In genomic region chr1:75393846-75394245, GRCm38 (mm10) we compare ENCODE assay signal across 13 mouse cellular contexts. TPM values are rescaled to one million over a fixed set of nuclear protein-coding genes. Genes with fewer than 3 reads are reported as not detected.
DNase-seq lines count a peak whose midpoint lies in the region; ATAC-seq and TF ChIP-seq lines count a peak whose summit lies in the region.
"Had no signal": no experiment of that assay in that cellular context is flagged by ENCODE, and none has a peak within 500 bp of the region (broad histone marks: within the 10 kb centered on the region; RNA-seq: fewer than 3 reads in every experiment).

No protein-coding gene starts in this region.

- peaks cover 44% of the 10 kb centered on the region for H3K4me1 ChIP-seq in heart, embryonic 10.5 days
- H3K4me1 ChIP-seq in neural tube, embryonic 12.5 days: peaks cover 9% of the 10 kb centered on the region
- H3K4me1 ChIP-seq in forebrain, postnatal 0 days (ENCODE audit: insufficient read depth): peaks cover 7% of the 10 kb centered on the region; the same call in 1 of the 2 replicates
- no peaks in the 10 kb centered on the region; the same call in 1 of the 2 replicates for H3K4me1 ChIP-seq in lung, postnatal 0 days (ENCODE audit: insufficient read depth, low read depth, low read length)

- WGBS in heart, embryonic 10.5 days: 98% methylated on average over 3 of the region's 3 CpGs
- 88% methylated on average over 3 of the region's 3 CpGs for WGBS in neural tube, embryonic 12.5 days
- WGBS in forebrain, postnatal 0 days: 89% methylated on average over 3 of the region's 3 CpGs
- 88% methylated on average over 3 of the region's 3 CpGs for WGBS in lung, postnatal 0 days

- no peak for TF ChIP-seq EP300 in lung, postnatal 0 days (IDR thresholded peaks at IDR 0.05)

- peak overlapping the region; percentile 77 for H3K27ac ChIP-seq in heart, embryonic 10.5 days
- no peak overlapping the region for H3K27ac ChIP-seq in neural tube, embryonic 12.5 days
- H3K27ac ChIP-seq in forebrain, postnatal 0 days (ENCODE audit: low read depth, low read length): peak overlapping the region; percentile 45; the same call in 1 of the 2 replicates
- H3K27ac ChIP-seq in lung, postnatal 0 days (ENCODE audit: low read length): no peak overlapping the region
- H3K27ac ChIP-seq: limb, embryonic 13.5 days had no signal

- H3K36me3 ChIP-seq in heart, embryonic 10.5 days: peaks cover 71% of the 10 kb centered on the region
- peaks cover 11% of the 10 kb centered on the region for H3K36me3 ChIP-seq in neural tube, embryonic 12.5 days
- no peaks in the 10 kb centered on the region for H3K36me3 ChIP-seq in forebrain, postnatal 0 days (ENCODE audit: insufficient read depth)
- H3K36me3 ChIP-seq in lung, postnatal 0 days (ENCODE audit: insufficient read depth, low read length): no peaks in the 10 kb centered on the region

- no peak overlapping the region for H3K4me2 ChIP-seq in neural tube, embryonic 12.5 days (replicated peaks)
- H3K4me2 ChIP-seq in forebrain, postnatal 0 days (ENCODE audit: low read depth): no peak overlapping the region
- no peak overlapping the region for H3K4me2 ChIP-seq in lung, postnatal 0 days (replicated peaks; ENCODE audit: low read depth, low read length)
- H3K4me2 ChIP-seq: limb, embryonic 13.5 days had no signal

- H3K27me3 ChIP-seq in heart, embryonic 10.5 days (ENCODE audit: insufficient read depth, poor library complexity, severe bottlenecking): peaks cover 14% of the 10 kb centered on the region
- peaks cover 22% of the 10 kb centered on the region for H3K27me3 ChIP-seq in neural tube, embryonic 12.5 days (replicated peaks)
- H3K27me3 ChIP-seq in forebrain, postnatal 0 days (ENCODE audit: insufficient read depth, low read length): no peaks in the 10 kb centered on the region
- peaks cover 7% of the 10 kb centered on the region for H3K27me3 ChIP-seq in lung, postnatal 0 days (replicated peaks; ENCODE audit: insufficient read depth, low read length)
- H3K27me3 ChIP-seq: CH12.LX had no signal

- no peak for ATAC-seq in neural tube, embryonic 12.5 days (ENCODE audit: low FRiP score, low read depth)
- ATAC-seq in forebrain, postnatal 0 days: peak; percentile 13; the same call in 1 of the 2 replicates
- no peak for ATAC-seq in lung, postnatal 0 days
- ATAC-seq: hindbrain, postnatal 0 days had no signal

- no peak for DNase-seq in heart, embryonic 10.5 days (ENCODE audit: low spot score)
- DNase-seq in heart, postnatal 4 days: no peak
- no peak for DNase-seq in neural tube, embryonic 10.5 days (ENCODE audit: extremely low spot score, low spot score)
- no peak for DNase-seq in forebrain, postnatal 0 days
- no peak for DNase-seq in lung, postnatal 10 days
- no peak for DNase-seq in lung, postnatal 0 days (ENCODE audit: low spot score)
- DNase-seq: kidney, postnatal 14 days had no signal

- no peaks in the 10 kb centered on the region for H3K9me3 ChIP-seq in heart, embryonic 10.5 days
- no peaks in the 10 kb centered on the region for H3K9me3 ChIP-seq in neural tube, embryonic 12.5 days
- H3K9me3 ChIP-seq in forebrain, postnatal 0 days (ENCODE audit: low read length): no peaks in the 10 kb centered on the region
- no peaks in the 10 kb centered on the region for H3K9me3 ChIP-seq in lung, postnatal 0 days (ENCODE audit: low read length)
- H3K9me3 ChIP-seq: limb, embryonic 13.5 days had no signal

- H3K4me3 ChIP-seq in heart, embryonic 10.5 days: no peak overlapping the region
- H3K4me3 ChIP-seq in neural tube, embryonic 12.5 days: no peak overlapping the region
- H3K4me3 ChIP-seq in forebrain, postnatal 0 days (ENCODE audit: low read depth, low read length): no peak overlapping the region
- no peak overlapping the region for H3K4me3 ChIP-seq in lung, postnatal 0 days (ENCODE audit: low read depth, low read length)
- H3K4me3 ChIP-seq: limb, embryonic 13.5 days had no signal

- TF ChIP-seq CTCF in forebrain, postnatal 0 days (IDR thresholded peaks at IDR 0.05; ENCODE audit: low read depth): no peak
- no peak for TF ChIP-seq CTCF in lung, postnatal 0 days (IDR thresholded peaks at IDR 0.05)

- 0 out of 2 replicates have a peak overlapping the region, but pooled peaks have one; percentile 2 for H3K9ac ChIP-seq in neural tube, embryonic 12.5 days
- H3K9ac ChIP-seq in forebrain, postnatal 0 days: no peak overlapping the region; the same call in 1 of the 2 replicates
- H3K9ac ChIP-seq in lung, postnatal 0 days (replicated peaks; ENCODE audit: low read depth): no peak overlapping the region
- H3K9ac ChIP-seq: limb, embryonic 13.5 days had no signal

RNA-seq across cellular contexts. Expression of gene Speg, which starts 18.7 kb away (rescaled TPM):
- 77.9 and 80.0 TPM in 2 replicates for polyA plus RNA-seq in heart, embryonic 10.5 days (2016; fragmentation: Nextera tagmentation; extraction: Ambion mirVana)
- 100 to 1,000 TPM; 121 to 123 TPM for total RNA-seq in heart, postnatal 4 days (2021)
- polyA plus RNA-seq in neural tube, embryonic 12.5 days (2016; fragmentation: Nextera tagmentation; extraction: Ambion mirVana): 15.8 and 17.1 TPM in 2 replicates
- 44.4 and 56.3 TPM in 2 replicates for total RNA-seq in forebrain, postnatal 0 days (2014; rRNA removed)
- polyA plus RNA-seq in forebrain, postnatal 0 days (2015; fragmentation: Nextera tagmentation; extraction: Ambion mirVana): 17.8 and 20.6 TPM in 2 replicates
- polyA plus RNA-seq in lung, postnatal 0 days (2015; fragmentation: Nextera tagmentation; extraction: Ambion mirVana): 15.4 and 16.4 TPM in 2 replicates

RNA-seq across cellular contexts. Expression of gene Des, which starts 33.7 kb away (rescaled TPM):
- polyA plus RNA-seq in heart, embryonic 10.5 days (2016; fragmentation: Nextera tagmentation; extraction: Ambion mirVana): 341 and 642 TPM in 2 replicates
- total RNA-seq in heart, postnatal 4 days (2021): 100 to 1,000 TPM; 742 to 747 TPM
- 9.3 and 12.7 TPM in 2 replicates for polyA plus RNA-seq in neural tube, embryonic 12.5 days (2016; fragmentation: Nextera tagmentation; extraction: Ambion mirVana)
- 1.0 and 1.4 TPM in 2 replicates for total RNA-seq in forebrain, postnatal 0 days (2014; rRNA removed)
- polyA plus RNA-seq in forebrain, postnatal 0 days (2015; fragmentation: Nextera tagmentation; extraction: Ambion mirVana): 1.2 TPM in 2 replicates
- polyA plus RNA-seq in lung, postnatal 0 days (2015; fragmentation: Nextera tagmentation; extraction: Ambion mirVana): 59.4 and 67.3 TPM in 2 replicates
- total RNA-seq: megakaryocyte, adult 5-6 weeks had no signal

RNA-seq across cellular contexts. Expression of gene Gmppa, which starts 41.9 kb away (rescaled TPM):
- polyA plus RNA-seq in heart, embryonic 10.5 days (2016; fragmentation: Nextera tagmentation; extraction: Ambion mirVana): 73.4 and 75.4 TPM in 2 replicates
- total RNA-seq in heart, postnatal 4 days (2021): 10 to 100 TPM; 41.1 to 41.4 TPM
- 69.9 and 83.5 TPM in 2 replicates for polyA plus RNA-seq in neural tube, embryonic 12.5 days (2016; fragmentation: Nextera tagmentation; extraction: Ambion mirVana)
- total RNA-seq in forebrain, postnatal 0 days (2014; rRNA removed): 57.3 and 68.3 TPM in 2 replicates
- polyA plus RNA-seq in forebrain, postnatal 0 days (2015; fragmentation: Nextera tagmentation; extraction: Ambion mirVana): 64.0 and 64.9 TPM in 2 replicates
- polyA plus RNA-seq in lung, postnatal 0 days (2015; fragmentation: Nextera tagmentation; extraction: Ambion mirVana): 58.4 and 58.9 TPM in 2 replicates

RNA-seq across cellular contexts. Expression of gene Asic4, which starts 56.4 kb away (rescaled TPM):
- 0.79 and 2.3 TPM in 2 replicates for polyA plus RNA-seq in heart, embryonic 10.5 days (2016; fragmentation: Nextera tagmentation; extraction: Ambion mirVana)
- total RNA-seq in heart, postnatal 4 days (2021): not detected
- polyA plus RNA-seq in neural tube, embryonic 12.5 days (2016; fragmentation: Nextera tagmentation; extraction: Ambion mirVana): 22.1 and 24.3 TPM in 2 replicates
- 21.2 and 21.4 TPM in 2 replicates for total RNA-seq in forebrain, postnatal 0 days (2014; rRNA removed)
- polyA plus RNA-seq in forebrain, postnatal 0 days (2015; fragmentation: Nextera tagmentation; extraction: Ambion mirVana): 6.3 and 7.7 TPM in 2 replicates
- polyA plus RNA-seq in lung, postnatal 0 days (2015; fragmentation: Nextera tagmentation; extraction: Ambion mirVana): not detected in 2 replicates
- total RNA-seq: CH12.LX; gastrocnemius, postnatal 25 days; megakaryocyte, adult 5-6 weeks had no signal

Comparison
In these comparisons a context has a peak if more than half of its experiments do, and no peak if none do; other contexts are left out.
1. H3K27ac ChIP-seq: peak in heart, embryonic 10.5 days (single experiment) and forebrain, postnatal 0 days (single experiment); none in neural tube, embryonic 12.5 days (single experiment) and lung, postnatal 0 days (single experiment).